Mouse (Mus musculus): ENCODE data around the gene Fthl17e.
"Not testable (repeated sequence)": the region's sequence is repeated elsewhere in the genome, so short reads cannot be mapped to it uniquely, and the experiment has no call there.

Fthl17e gene

GRCm38 (mm10) chrX:9033193-9033592 is at the start of gene Fthl17e:
Fthl17e (plus strand) TSS chrX:9033493.
- DNase-seq (ENCODE audit: low read depth, low spot score) = not testable (repeated sequence)

GRCm38 (mm10) chrX:8986655-8987054 is 46.6 kb upstream of the Fthl17e start, which contains the start of gene Fthl17d:
Fthl17d (minus strand) TSS chrX:8986755.
- not testable (repeated sequence) for DNase-seq (ENCODE audit: low read depth, low spot score)

GRCm38 (mm10) chrX:9016079-9016478 is 17.2 kb upstream of the Fthl17e start:
- no peak for DNase-seq (ENCODE audit: low read depth, low spot score)

- DNase-seq (ENCODE audit: low read depth, low spot score) = no peak
These were observed 13.8 kb upstream of the Fthl17e start for GRCm38 (mm10) chrX:9019481-9019880.

- not testable (repeated sequence) for DNase-seq (ENCODE audit: low read depth, low spot score)
These were observed 8.3 kb downstream of the Fthl17e start for GRCm38 (mm10) chrX:9041611-9042010.

- DNase-seq (ENCODE audit: low read depth, low spot score) = not testable (repeated sequence)
These were observed 27.7 kb downstream of the Fthl17e start for GRCm38 (mm10) chrX:9060952-9061351.

- no peak for DNase-seq (ENCODE audit: low read depth, low spot score)
These were observed 28.8 kb downstream of the Fthl17e start for GRCm38 (mm10) chrX:9062101-9062500.

- not testable (repeated sequence) for DNase-seq (ENCODE audit: low read depth, low spot score)
These were observed 29.4 kb downstream of the Fthl17e start, which contains the start of gene Fthl17f for GRCm38 (mm10) chrX:9062715-9063114. Fthl17f (plus strand) TSS chrX:9063015.

- DNase-seq (ENCODE audit: low read depth, low spot score) = not testable (repeated sequence)
These were observed 44.4 kb downstream of the Fthl17e start for GRCm38 (mm10) chrX:9077699-9078098.
